Mouse (Mus musculus) cerebellum, adult 18-20 months (tissue): ENCODE data around the gene Cyfip2.

Experiments
- DNase-seq, 2 experiments: peaks; one replicate each; pipeline ENCODE4 v3.0.0; 2021

The Cyfip2 gene

GRCm38 (mm10) chr11:46312523-46313035, at the start of gene Cyfip2:
Gene Cyfip2 (minus strand): TSS chr11:46312859.
- DNase-seq = peak in 1 of 2 experiments; percentile 45

GRCm38 (mm10) chr11:46360991-46361665, 48.5 kb upstream of the Cyfip2 start:
- DNase-seq = no peak

- DNase-seq = no peak
Measured at GRCm38 (mm10) chr11:46358369-46358768, 45.7 kb upstream of the Cyfip2 start.

- DNase-seq = no peak
Measured at GRCm38 (mm10) chr11:46349681-46350410, 37.2 kb upstream of the Cyfip2 start.

GRCm38 (mm10) chr11:46348416-46348815, 35.8 kb upstream of the Cyfip2 start:
- DNase-seq = no peak

- no peak for DNase-seq
Measured at GRCm38 (mm10) chr11:46347756-46348155, 35.1 kb upstream of the Cyfip2 start.

GRCm38 (mm10) chr11:46343886-46344546, 31.4 kb upstream of the Cyfip2 start:
- no peak for DNase-seq

GRCm38 (mm10) chr11:46341960-46342359, 29.3 kb upstream of the Cyfip2 start:
- no peak for DNase-seq

- DNase-seq = no peak
Measured at GRCm38 (mm10) chr11:46336020-46336419, 23.4 kb upstream of the Cyfip2 start.

GRCm38 (mm10) chr11:46332217-46332616, 19.6 kb upstream of the Cyfip2 start:
- DNase-seq = no peak

- DNase-seq = no peak
Measured at GRCm38 (mm10) chr11:46326271-46327015, 13.8 kb upstream of the Cyfip2 start.

GRCm38 (mm10) chr11:46321559-46321958, 8.9 kb upstream of the Cyfip2 start:
- no peak for DNase-seq

GRCm38 (mm10) chr11:46314534-46314933, 1.9 kb upstream of the Cyfip2 start:
- DNase-seq = peak in 1 of 2 experiments; percentile 3

GRCm38 (mm10) chr11:46313851-46314250, 1.2 kb upstream of the Cyfip2 start:
- DNase-seq = peak in 1 of 2 experiments; percentile 4

GRCm38 (mm10) chr11:46311703-46312522, 746 bp downstream of the Cyfip2 start:
- DNase-seq = peak; percentile 66 to 83

GRCm38 (mm10) chr11:46311181-46311702, 1.4 kb downstream of the Cyfip2 start:
- peak; percentile 67 to 68 for DNase-seq

- no peak for DNase-seq
Measured at GRCm38 (mm10) chr11:46310647-46311063, 2.0 kb downstream of the Cyfip2 start.

GRCm38 (mm10) chr11:46309808-46310555, 2.7 kb downstream of the Cyfip2 start:
- peak; percentile 64 to 67 for DNase-seq

GRCm38 (mm10) chr11:46309111-46309741, 3.4 kb downstream of the Cyfip2 start:
- DNase-seq = peak; percentile 67 to 71
